Mouse (Mus musculus): Measurements from ENCODE around the gene Ulk3. TPM values are rescaled to one million over a fixed set of nuclear protein-coding genes. Genes with fewer than 3 reads are reported as not detected.

Gene Ulk3
- polyA plus RNA-seq, 1 experiment from 2014 or later: 5.5 TPM

DNA sequence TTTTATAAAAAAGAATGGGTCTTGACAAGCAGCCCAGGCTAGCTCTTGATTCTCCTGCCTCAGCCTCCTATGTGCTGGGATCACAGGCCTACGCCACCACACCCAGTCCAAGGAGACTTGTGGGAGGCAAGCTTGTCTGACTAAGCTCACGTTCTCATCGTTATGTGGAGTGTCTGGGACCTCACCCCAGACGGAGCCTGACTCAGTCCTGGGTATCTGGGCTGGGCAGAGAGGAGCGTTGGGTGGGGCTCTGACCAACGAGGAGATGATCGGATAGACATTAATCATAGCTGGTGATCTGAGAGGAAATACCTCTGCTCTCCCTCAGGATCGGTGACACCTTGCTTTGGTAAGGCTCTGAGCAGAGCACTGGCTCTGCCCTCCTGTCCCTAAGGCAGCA is 29.6 kb downstream of the Ulk3 start:
- no peak overlapping the region for H3K27ac ChIP-seq (ENCODE audit: low read length)
- H3K4me2 ChIP-seq (ENCODE audit: low read depth, low read length): no peak overlapping the region
- H3K4me1 ChIP-seq (ENCODE audit: control insufficient read depth, low read depth, low read length): peaks cover 6% of the 10 kb centered on the region
- WGBS (ENCODE audit: insufficient replicate concordance): 37% methylated on average over 8 of the region's 8 CpGs
- H3K9me3 ChIP-seq (replicated peaks; ENCODE audit: control insufficient read depth, low read length): no peaks in the 10 kb centered on the region
- no peak overlapping the region for H3K9ac ChIP-seq (ENCODE audit: low read depth, low read length)
- H3K4me3 ChIP-seq (ENCODE audit: low read depth, low read length): no peak overlapping the region
- H3K27me3 ChIP-seq (ENCODE audit: control insufficient read depth, insufficient read depth, low read depth, low read length): no peaks in the 10 kb centered on the region
- no peaks in the 10 kb centered on the region for H3K36me3 ChIP-seq (ENCODE audit: control insufficient read depth, insufficient read depth)
- no peak for ATAC-seq (ENCODE audit: low read depth)

DNA sequence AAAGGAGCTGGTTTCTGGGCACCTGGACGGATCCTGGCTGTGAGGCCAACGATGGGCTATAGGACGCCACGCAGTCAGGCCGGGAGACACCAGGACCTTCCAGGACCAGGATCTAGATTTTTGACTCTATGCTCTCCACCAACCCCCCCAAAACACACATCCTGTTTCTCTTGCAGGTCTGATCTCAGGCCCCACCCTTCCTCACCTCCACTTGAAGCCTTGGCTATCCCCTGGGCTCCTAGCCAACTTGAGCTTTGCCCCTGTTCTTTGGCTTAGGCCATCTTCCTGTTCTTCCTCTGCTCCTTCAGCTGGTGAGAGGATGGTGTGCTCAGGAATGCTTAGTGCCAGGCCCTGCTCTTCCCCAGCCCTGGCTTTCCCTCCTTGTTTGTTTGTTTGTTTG is 31.4 kb downstream of the Ulk3 start, which contains the start of gene Lman1l:
Lman1l (minus strand) TSS at position 101 of the 400 bp plus-strand sequence.
- H3K4me3 ChIP-seq (ENCODE audit: low read depth, low read length): no peak within 1 kb of the TSS
- H3K9ac ChIP-seq (ENCODE audit: low read depth, low read length): no peak within 1 kb of the TSS
- no peak within 1 kb of the TSS for H3K27ac ChIP-seq (ENCODE audit: low read length)
- H3K9me3 ChIP-seq (replicated peaks; ENCODE audit: control insufficient read depth, low read length): no peaks in the 10 kb centered on the region
- H3K4me2 ChIP-seq (ENCODE audit: low read depth, low read length): no peak within 1 kb of the TSS
- WGBS (ENCODE audit: insufficient replicate concordance): 82% methylated on average over 5 of the region's 5 CpGs
- peaks cover 10% of the 10 kb centered on the region for H3K4me1 ChIP-seq (ENCODE audit: control insufficient read depth, low read depth, low read length)
- ATAC-seq (ENCODE audit: low read depth): no peak
- H3K27me3 ChIP-seq (ENCODE audit: control insufficient read depth, insufficient read depth, low read depth, low read length): no peaks in the 10 kb centered on the region
- no peaks in the 10 kb centered on the region; the same call in 1 of the 2 replicates for H3K36me3 ChIP-seq (ENCODE audit: control insufficient read depth, insufficient read depth)

DNA sequence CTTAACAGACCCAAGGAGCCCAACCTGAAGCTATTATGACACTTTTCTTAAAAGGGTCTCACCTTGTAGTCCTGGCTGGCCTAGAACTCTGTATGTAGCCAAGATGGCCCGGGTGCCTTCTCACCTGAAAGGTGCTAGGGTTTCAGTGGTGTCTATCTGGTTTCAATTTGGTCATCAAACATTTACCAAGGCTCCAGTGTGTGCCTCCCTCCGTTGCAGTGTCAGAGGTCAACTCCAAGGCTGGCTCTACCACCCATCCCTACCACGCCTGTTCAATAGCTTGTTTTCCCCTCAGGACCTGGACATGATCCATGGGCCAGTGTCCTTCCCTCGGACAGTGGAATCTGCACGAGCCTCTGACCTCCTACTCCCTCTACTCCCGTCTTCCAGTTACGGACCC is 35.0 kb downstream of the Ulk3 start:
- Histone ChIP-seq H3K36me3 (ENCODE audit: control insufficient read depth, insufficient read depth) (peaks cover 30% of the 10 kb centered on the region), H3K4me3 (ENCODE audit: low read depth, low read length) (no peak overlapping the region), H3K27ac (ENCODE audit: low read length) (no peak overlapping the region), H3K27me3 (ENCODE audit: control insufficient read depth, insufficient read depth, low read depth, low read length) (no peaks in the 10 kb centered on the region), H3K4me2 (ENCODE audit: low read depth, low read length) (no peak overlapping the region), H3K9ac (ENCODE audit: low read depth, low read length) (no peak overlapping the region), H3K9me3 (replicated peaks; ENCODE audit: control insufficient read depth, low read length) (no peaks in the 10 kb centered on the region), H3K4me1 (ENCODE audit: control insufficient read depth, low read depth, low read length) (peaks cover 10% of the 10 kb centered on the region)
- ATAC-seq (ENCODE audit: low read depth): peak; percentile 33; the same call in 1 of the 2 replicates
- WGBS (ENCODE audit: insufficient replicate concordance): 52% methylated on average over 7 of the region's 7 CpGs

DNA sequence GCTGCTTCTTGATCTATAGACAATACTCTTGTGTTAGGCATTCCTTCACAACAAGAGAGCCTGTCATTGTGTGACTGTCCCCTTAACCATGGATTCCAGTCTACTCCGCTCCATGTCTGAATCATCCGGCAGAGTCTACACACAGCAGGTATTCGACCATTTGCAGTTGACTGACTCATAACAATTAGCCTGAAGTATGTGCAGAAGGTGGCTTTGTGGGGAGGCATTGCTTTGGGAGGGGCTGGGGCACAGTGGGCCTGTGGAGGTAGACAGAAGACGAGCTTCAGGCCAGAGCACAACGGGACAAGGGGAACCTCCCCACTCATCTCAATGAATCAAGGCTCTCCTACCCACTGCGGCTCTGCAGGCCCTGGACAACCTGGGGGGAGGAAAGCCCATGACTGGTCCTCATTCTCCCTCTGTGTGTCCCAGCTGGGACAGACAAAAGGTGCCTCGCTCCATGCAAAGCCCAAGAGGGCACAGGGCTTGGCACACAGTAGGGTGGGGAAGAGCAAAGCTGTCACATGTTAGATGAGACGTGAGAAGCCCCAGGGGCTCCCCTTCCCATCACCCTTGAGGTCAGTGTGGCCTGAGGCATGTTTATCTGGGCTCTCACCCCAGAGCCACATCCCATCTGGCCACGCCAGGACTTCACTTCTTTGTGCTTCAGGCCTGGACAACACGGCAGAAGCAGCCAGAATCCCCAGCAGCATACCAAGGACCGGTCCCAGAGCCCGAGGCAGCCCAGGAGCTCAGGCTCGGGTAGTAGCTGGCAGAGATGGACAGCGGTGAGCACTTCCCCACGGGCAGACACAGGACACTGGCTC is 36.6 kb downstream of the Ulk3 start:
- H3K9me3 ChIP-seq (replicated peaks; ENCODE audit: control insufficient read depth, low read length): no peaks in the 10 kb centered on the region
- peaks cover 43% of the 10 kb centered on the region for H3K36me3 ChIP-seq (ENCODE audit: control insufficient read depth, insufficient read depth)
- no peak for ATAC-seq (ENCODE audit: low read depth)
- no peak overlapping the region for H3K4me3 ChIP-seq (ENCODE audit: low read depth, low read length)
- 80% methylated on average over 15 of the region's 15 CpGs for whole genome bisulfite sequencing (ENCODE audit: insufficient replicate concordance)
- no peak overlapping the region for H3K27ac ChIP-seq (ENCODE audit: low read length)
- no peaks in the 10 kb centered on the region for H3K27me3 ChIP-seq (ENCODE audit: control insufficient read depth, insufficient read depth, low read depth, low read length)
- no peak overlapping the region for H3K4me2 ChIP-seq (ENCODE audit: low read depth, low read length)
- peaks cover 10% of the 10 kb centered on the region for H3K4me1 ChIP-seq (ENCODE audit: control insufficient read depth, low read depth, low read length)
- H3K9ac ChIP-seq (ENCODE audit: low read depth, low read length): no peak overlapping the region

DNA sequence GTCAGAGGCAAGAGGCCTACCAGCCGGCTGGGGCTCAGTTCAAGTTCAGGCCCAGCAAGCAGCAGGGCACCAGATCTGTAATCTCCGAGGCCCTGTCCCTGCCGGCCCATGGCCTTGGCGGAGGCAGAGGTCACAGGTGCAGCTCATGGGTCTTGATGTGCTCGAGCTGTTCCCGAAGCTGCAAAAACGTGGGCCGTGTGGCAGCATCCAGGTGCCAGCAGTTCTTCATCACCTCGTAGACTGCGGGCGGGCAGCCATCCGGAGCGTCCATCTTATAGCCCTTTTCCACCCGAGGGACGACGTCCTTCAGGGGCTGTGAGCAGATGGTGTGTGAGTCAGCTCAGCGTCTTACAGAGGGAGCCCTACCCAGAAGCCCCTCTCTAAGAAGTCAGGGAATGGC is 37.9 kb downstream of the Ulk3 start:
- no peak for ATAC-seq (ENCODE audit: low read depth)
- no peak overlapping the region for H3K9ac ChIP-seq (ENCODE audit: low read depth, low read length)
- H3K4me1 ChIP-seq (ENCODE audit: control insufficient read depth, low read depth, low read length): peaks cover 10% of the 10 kb centered on the region
- H3K4me3 ChIP-seq (ENCODE audit: low read depth, low read length): no peak overlapping the region
- no peaks in the 10 kb centered on the region for H3K9me3 ChIP-seq (replicated peaks; ENCODE audit: control insufficient read depth, low read length)
- 87% methylated on average over 17 of the region's 17 CpGs for WGBS (ENCODE audit: insufficient replicate concordance)
- H3K27ac ChIP-seq (ENCODE audit: low read length): no peak overlapping the region
- H3K4me2 ChIP-seq (ENCODE audit: low read depth, low read length): no peak overlapping the region
- peaks cover 48% of the 10 kb centered on the region for H3K36me3 ChIP-seq (ENCODE audit: control insufficient read depth, insufficient read depth)
- H3K27me3 ChIP-seq (ENCODE audit: control insufficient read depth, insufficient read depth, low read depth, low read length): no peaks in the 10 kb centered on the region

DNA sequence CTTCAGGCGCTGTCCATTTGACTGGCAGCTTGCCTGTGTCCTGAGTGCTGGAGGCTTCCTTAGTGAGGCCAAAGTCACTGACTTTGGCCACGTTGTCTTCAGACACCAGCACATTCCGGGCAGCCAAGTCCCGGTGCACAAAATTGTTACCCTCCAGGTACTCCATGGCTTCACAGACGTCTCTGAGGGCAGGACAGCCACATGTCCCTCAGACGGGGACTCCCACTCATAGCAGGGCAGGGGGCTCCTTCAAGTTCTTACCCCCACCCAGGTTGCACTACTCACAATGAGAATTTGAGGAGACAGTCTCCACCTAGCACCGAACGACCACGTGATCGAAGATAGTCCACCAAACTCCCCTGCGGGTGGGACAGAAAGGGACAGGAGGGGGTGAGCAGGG is 38.6 kb downstream of the Ulk3 start:
- Histone ChIP-seq H3K27ac (ENCODE audit: low read length) (no peak overlapping the region), H3K9ac (ENCODE audit: low read depth, low read length) (no peak overlapping the region), H3K27me3 (ENCODE audit: control insufficient read depth, insufficient read depth, low read depth, low read length) (no peaks in the 10 kb centered on the region), H3K4me1 (ENCODE audit: control insufficient read depth, low read depth, low read length) (peaks cover 11% of the 10 kb centered on the region), H3K4me2 (ENCODE audit: low read depth, low read length) (no peak overlapping the region), H3K9me3 (replicated peaks; ENCODE audit: control insufficient read depth, low read length) (no peaks in the 10 kb centered on the region), H3K4me3 (ENCODE audit: low read depth, low read length) (no peak overlapping the region), H3K36me3 (ENCODE audit: control insufficient read depth, insufficient read depth) (peaks cover 48% of the 10 kb centered on the region)
- ATAC-seq (ENCODE audit: low read depth): no peak
- WGBS (ENCODE audit: insufficient replicate concordance): 83% methylated on average over 11 of the region's 11 CpGs

DNA sequence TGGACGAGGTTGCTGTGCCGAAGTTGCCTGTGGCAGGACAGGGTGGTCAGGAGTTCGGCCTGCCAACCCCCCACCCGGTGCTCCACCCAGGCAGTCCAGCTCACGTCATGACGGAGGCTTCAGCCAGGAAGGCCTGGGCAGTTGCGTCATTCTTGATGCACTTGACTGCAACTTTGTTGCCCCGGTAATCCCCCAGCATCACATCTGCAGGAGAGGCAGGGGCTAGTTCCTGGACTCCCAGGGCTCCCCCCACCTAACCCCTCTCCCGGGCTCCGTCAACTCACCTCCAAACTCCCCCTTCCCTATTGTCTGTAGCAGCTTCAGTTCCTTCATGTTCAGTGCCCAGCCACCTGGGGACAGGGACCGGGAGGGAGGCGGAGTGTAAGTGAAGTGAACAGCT is 39.5 kb downstream of the Ulk3 start:
- H3K4me1 ChIP-seq (ENCODE audit: control insufficient read depth, low read depth, low read length): peaks cover 15% of the 10 kb centered on the region
- WGBS (ENCODE audit: insufficient replicate concordance): 76% methylated on average over 12 of the region's 12 CpGs
- no peaks in the 10 kb centered on the region for H3K9me3 ChIP-seq (replicated peaks; ENCODE audit: control insufficient read depth, low read length)
- ATAC-seq (ENCODE audit: low read depth): no peak
- no peak overlapping the region for H3K27ac ChIP-seq (ENCODE audit: low read length)
- no peaks in the 10 kb centered on the region for H3K27me3 ChIP-seq (ENCODE audit: control insufficient read depth, insufficient read depth, low read depth, low read length)
- no peak overlapping the region for H3K4me2 ChIP-seq (ENCODE audit: low read depth, low read length)
- peaks cover 48% of the 10 kb centered on the region for H3K36me3 ChIP-seq (ENCODE audit: control insufficient read depth, insufficient read depth)
- no peak overlapping the region for H3K9ac ChIP-seq (ENCODE audit: low read depth, low read length)
- no peak overlapping the region for H3K4me3 ChIP-seq (ENCODE audit: low read depth, low read length)

DNA sequence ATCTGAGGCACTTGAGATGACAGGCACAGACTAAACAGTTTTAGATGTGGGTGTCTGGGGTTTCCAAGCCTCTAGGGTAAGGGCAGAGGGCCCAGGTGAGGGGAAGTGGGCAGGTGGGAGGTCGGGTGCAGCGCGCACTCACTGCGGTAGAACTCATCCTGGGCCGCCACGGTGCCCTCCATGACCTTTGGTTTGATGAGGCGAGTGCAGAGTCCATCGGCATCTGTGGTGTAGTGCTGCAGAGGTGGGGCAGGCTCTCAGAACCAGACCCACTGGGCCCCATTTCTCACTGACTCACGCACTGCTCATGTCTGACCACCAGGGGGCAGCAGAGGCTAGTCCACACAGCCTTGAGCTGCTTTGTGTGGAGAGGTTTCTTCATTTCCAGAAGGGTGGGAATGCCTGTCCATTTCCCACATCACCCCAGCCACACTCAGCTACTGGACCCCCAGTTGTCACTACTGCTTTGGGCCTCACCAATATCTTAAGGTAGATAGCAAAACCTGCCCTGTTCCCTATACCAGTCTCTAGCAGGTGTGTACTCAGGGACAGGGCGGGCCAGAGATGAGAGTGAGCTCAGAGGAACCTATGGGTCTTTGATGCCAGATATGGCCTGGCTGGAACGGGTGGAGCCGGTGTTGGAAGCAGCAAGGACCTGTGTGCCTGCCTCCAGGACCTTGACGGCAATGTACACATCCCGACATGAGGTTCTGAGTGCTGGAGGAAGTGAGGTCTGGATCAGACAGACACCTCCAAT is 40.0 kb downstream of the Ulk3 start:
- Histone ChIP-seq H3K4me3 (ENCODE audit: low read depth, low read length) (no peak overlapping the region), H3K36me3 (ENCODE audit: control insufficient read depth, insufficient read depth) (peaks cover 48% of the 10 kb centered on the region), H3K9ac (ENCODE audit: low read depth, low read length) (no peak overlapping the region), H3K4me1 (ENCODE audit: control insufficient read depth, low read depth, low read length) (peaks cover 15% of the 10 kb centered on the region), H3K4me2 (ENCODE audit: low read depth, low read length) (no peak overlapping the region), H3K27me3 (ENCODE audit: control insufficient read depth, insufficient read depth, low read depth, low read length) (no peaks in the 10 kb centered on the region), H3K27ac (ENCODE audit: low read length) (no peak overlapping the region), H3K9me3 (replicated peaks; ENCODE audit: control insufficient read depth, low read length) (no peaks in the 10 kb centered on the region)
- WGBS (ENCODE audit: insufficient replicate concordance): 57% methylated on average over 14 of the region's 14 CpGs
- peak; percentile 62 for ATAC-seq (ENCODE audit: low read depth)

DNA sequence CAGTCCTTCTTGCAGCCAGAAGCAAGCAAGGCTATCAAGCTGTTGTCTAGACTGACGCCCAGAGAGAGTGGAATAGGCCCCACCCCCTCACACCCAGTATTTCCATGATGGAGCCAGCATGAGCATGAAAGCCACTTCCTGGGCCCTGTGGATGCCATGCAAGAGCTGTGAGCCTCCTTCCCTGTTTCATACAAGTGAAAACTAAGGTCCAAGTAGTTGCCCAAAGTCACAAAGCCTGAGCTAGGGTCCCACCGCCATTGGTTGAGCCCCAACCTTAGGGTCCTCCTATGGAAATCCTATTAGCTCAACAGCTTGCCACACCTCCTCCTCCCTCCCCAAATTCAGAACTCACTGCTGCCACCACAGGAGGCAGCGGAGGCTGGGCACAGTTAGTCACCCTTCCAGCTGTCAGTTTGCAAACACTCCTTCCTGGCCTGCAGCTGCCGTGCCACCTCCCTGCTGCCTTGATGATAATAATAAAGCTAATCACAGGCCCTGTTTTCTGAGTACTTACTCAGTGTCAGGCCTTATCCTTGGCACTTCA is 44.3 kb downstream of the Ulk3 start:
- Histone ChIP-seq H3K9me3 (replicated peaks; ENCODE audit: control insufficient read depth, low read length) (no peaks in the 10 kb centered on the region), H3K4me1 (ENCODE audit: control insufficient read depth, low read depth, low read length) (peaks cover 40% of the 10 kb centered on the region), H3K4me3 (ENCODE audit: low read depth, low read length) (no peak overlapping the region), H3K36me3 (ENCODE audit: control insufficient read depth, insufficient read depth) (peaks cover 23% of the 10 kb centered on the region), H3K27ac (ENCODE audit: low read length) (no peak overlapping the region), H3K27me3 (ENCODE audit: control insufficient read depth, insufficient read depth, low read depth, low read length) (no peaks in the 10 kb centered on the region), H3K9ac (ENCODE audit: low read depth, low read length) (no peak overlapping the region), H3K4me2 (ENCODE audit: low read depth, low read length) (no peak overlapping the region)
- 38% methylated on average over 4 of the region's 4 CpGs for WGBS (ENCODE audit: insufficient replicate concordance)
- ATAC-seq (ENCODE audit: low read depth): no peak

Data from liver, embryonic 16.5 days (tissue).